Mouse (Mus musculus): Measurements from ENCODE around the gene Gm17402. TPM values are rescaled to one million over a fixed set of nuclear protein-coding genes. Genes with fewer than 3 reads are reported as not detected.

The Gm17402 gene
- total RNA-seq, 4 experiments from 2014 or later = not detected

Other genes starting within 250 kb of the Gm17402 start
- gene Mlf1, start 1.1 kb downstream of the Gm17402 start, total RNA-seq (2022) = 1 to 10 TPM in 1 of 4 experiments, under 1 TPM in 3; 0.58 to 1.1 (median 0.88) TPM
- gene Gfm1, start 54.9 kb upstream of the Gm17402 start, total RNA-seq (2022) = 10 to 100 TPM; 48.5 to 53.2 (median 50.1) TPM
- gene Lxn, start 88.8 kb upstream of the Gm17402 start, total RNA-seq (2022) = 10 to 100 TPM; 49.1 to 58.4 (median 53.4) TPM
- 1 to 10 TPM; 1.4 to 1.7 (median 1.6) TPM for gene Rarres1, start 140.4 kb upstream of the Gm17402 start, total RNA-seq (2022)
- 10 to 100 TPM; 38.6 to 63.2 (median 46.6) TPM for gene Mfsd1, start 207.6 kb upstream of the Gm17402 start, total RNA-seq (2022)